Mouse (Mus musculus) liver, embryonic 11.5 days (tissue): Measurements from ENCODE around the gene Dact2. TPM values are rescaled to one million over a fixed set of nuclear protein-coding genes. Genes with fewer than 3 reads are reported as not detected.
A peak's percentile ranks its signal among the peaks of the same experiment; 100 is the strongest.

Experiments used
- ATAC-seq: fragments of 200-750 bp; cut with Nextera tagmentation; replicated peaks from 2 replicates; pipeline ENCODE4 v1.8.0; 2017; ENCODE audit warnings: moderate number of reproducible peaks, mild to moderate bottlenecking, moderate TSS enrichment, moderate library complexity; ENCODE audit not compliant: low FRiP score
- DNase-seq: peaks from one replicate; pipeline ENCODE4 v3.0.0-alpha.2; 2017; ENCODE audit warnings: low spot score
- H3K27ac ChIP-seq: fragments of 300-500 bp; sonication (generic); 2 replicates; pipeline ENCODE4 v1.5.1; 2014; ENCODE audit warnings: mild to moderate bottlenecking, low read depth, low read length, control low read depth
- H3K27me3 ChIP-seq: fragments of 300-500 bp; sonication (generic); replicated peaks from 2 replicates; pipeline ENCODE4 v1.6.1; 2014; ENCODE audit warnings: low read length, mixed read lengths; ENCODE audit not compliant: control insufficient read depth, insufficient read depth
- H3K36me3 ChIP-seq: fragments of 300-500 bp; sonication (generic); 2 replicates; pipeline ENCODE4 v1.6.1; 2014; ENCODE audit warnings: mild to moderate bottlenecking, low read length, moderate library complexity, mixed read lengths; ENCODE audit not compliant: control insufficient read depth, insufficient read depth
- H3K4me1 ChIP-seq: fragments of 300-500 bp; sonication (generic); replicated peaks from 2 replicates; pipeline ENCODE4 v1.6.1; 2014; ENCODE audit warnings: low read length, mixed read lengths; ENCODE audit not compliant: control insufficient read depth, insufficient read depth
- H3K4me2 ChIP-seq: fragments of 300-500 bp; sonication (generic); 2 replicates; pipeline ENCODE4 v1.6.1; 2014; ENCODE audit warnings: mild to moderate bottlenecking, control low read depth, moderate library complexity
- H3K4me3 ChIP-seq: fragments of 300-500 bp; sonication (generic); 2 replicates; pipeline ENCODE4 v1.5.1; 2014; ENCODE audit warnings: low read depth, low read length, control low read depth
- H3K9ac ChIP-seq: fragments of 300-500 bp; sonication (generic); 2 replicates; pipeline ENCODE4 v1.6.1; 2014; ENCODE audit warnings: low read depth, low read length, control low read depth
- H3K9me3 ChIP-seq: fragments of 300-500 bp; sonication (generic); 2 replicates; pipeline ENCODE4 v1.6.1; 2016; ENCODE audit warnings: low read length, inconsistent platforms, mixed read lengths; ENCODE audit not compliant: control insufficient read depth
- WGBS: fragments of 180-500 bp; shearing (Covaris S2); extraction: QIAGEN DNeasy Blood & Tissue Kit; methylation state at CpG from one replicate; pipeline ENCODE4 v1.1.7; 2014; 5-methylcytosine and 5-hydroxymethylcytosine counted together
- polyA plus RNA-seq: library from polyadenylated mRNA; unstranded; fragments of >200 nt; fragmentation: Nextera tagmentation; extraction: Ambion mirVana; gene quantifications from 2 replicates; pipeline ENCODE4 v1.2.1, GENCODE M21; 2014

The Dact2 gene
- polyA plus RNA-seq, 1 experiment from 2014 or later, result 3.0 TPM

GRCm38 (mm10) chr17:14237134-14237533, 33.0 kb upstream of the Dact2 start:
- no peaks in the 10 kb centered on the region for H3K9me3 ChIP-seq
- no peaks in the 10 kb centered on the region for H3K4me1 ChIP-seq
- no peak overlapping the region for H3K4me2 ChIP-seq
- H3K4me3 ChIP-seq, result no peak overlapping the region
- H3K9ac ChIP-seq, result no peak overlapping the region
- whole genome bisulfite sequencing, result 55% methylated on average over 6 of the region's 6 CpGs
- H3K36me3 ChIP-seq, result no peaks in the 10 kb centered on the region
- no peak overlapping the region for H3K27ac ChIP-seq
- DNase-seq, result no peak
- peaks cover 3% of the 10 kb centered on the region; the same call in 1 of the 2 replicates for H3K27me3 ChIP-seq
- no peak for ATAC-seq

DNA sequence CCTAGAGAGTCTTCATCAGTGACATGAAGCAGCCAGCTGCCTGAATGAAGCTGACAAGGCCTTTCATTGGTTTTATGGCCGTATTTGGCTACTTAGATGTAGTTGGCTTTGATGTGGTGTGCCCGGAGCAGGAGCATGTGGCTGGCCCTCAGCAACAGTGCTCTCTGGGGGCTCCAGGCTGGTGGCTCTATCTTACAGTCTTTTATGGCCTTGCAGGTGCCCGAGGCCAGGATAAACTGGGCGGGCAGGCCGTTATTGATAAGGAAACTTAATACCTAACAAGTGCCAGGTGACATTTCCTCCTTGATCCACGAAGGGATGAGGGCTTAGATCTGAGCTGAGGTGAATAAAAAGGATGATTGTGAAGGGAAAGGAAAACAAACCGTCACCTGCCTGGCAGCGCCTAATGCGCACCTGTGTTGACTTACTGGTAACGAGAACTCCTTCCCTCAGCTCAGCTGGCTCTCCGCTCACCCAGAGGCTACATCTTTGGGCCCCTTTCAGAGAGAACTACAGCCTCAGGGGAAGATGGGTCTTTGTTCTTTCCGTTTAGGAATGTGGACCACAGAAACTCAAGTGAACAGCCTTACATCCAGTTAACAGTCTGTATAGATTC, 30.8 kb upstream of the Dact2 start:
- ATAC-seq (no peak), DNase-seq (no peak)
- no peaks in the 10 kb centered on the region for H3K9me3 ChIP-seq
- peaks cover 8% of the 10 kb centered on the region; the same call in 1 of the 2 replicates for H3K27me3 ChIP-seq
- H3K27ac ChIP-seq, result no peak overlapping the region
- no peak overlapping the region for H3K9ac ChIP-seq
- no peaks in the 10 kb centered on the region for H3K36me3 ChIP-seq
- H3K4me3 ChIP-seq, result no peak overlapping the region
- WGBS, result 53% methylated on average over 12 of the region's 12 CpGs
- no peak overlapping the region for H3K4me2 ChIP-seq
- no peaks in the 10 kb centered on the region for H3K4me1 ChIP-seq

DNA sequence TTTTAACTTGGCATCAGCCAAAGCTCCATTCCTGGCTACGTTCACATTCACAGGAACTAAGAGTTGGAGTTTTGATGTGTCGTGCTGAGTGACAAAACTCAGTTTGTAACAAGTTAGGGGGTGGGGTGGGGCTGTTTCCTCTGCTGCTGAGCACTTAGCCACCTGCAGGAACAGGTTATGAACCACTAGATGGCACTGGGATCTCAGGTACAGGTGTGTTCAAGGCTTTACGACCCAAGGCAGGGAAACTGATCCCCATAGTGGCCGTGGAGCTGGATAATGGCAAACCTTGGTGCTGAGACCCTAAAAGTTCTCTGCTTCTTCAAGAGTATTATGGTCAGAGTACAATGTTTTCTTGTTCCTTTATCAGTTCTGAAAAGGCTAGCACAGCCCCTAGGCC, 29.6 kb upstream of the Dact2 start:
- H3K9ac ChIP-seq, result no peak overlapping the region
- no peak overlapping the region for H3K27ac ChIP-seq
- H3K27me3 ChIP-seq, result peaks cover 8% of the 10 kb centered on the region; the same call in 1 of the 2 replicates
- H3K4me3 ChIP-seq, result no peak overlapping the region
- no peaks in the 10 kb centered on the region for H3K36me3 ChIP-seq
- ATAC-seq (no peak), DNase-seq (no peak)
- 37% methylated on average over 4 of the region's 4 CpGs for WGBS
- no peak overlapping the region for H3K4me2 ChIP-seq
- H3K4me1 ChIP-seq, result no peaks in the 10 kb centered on the region
- no peaks in the 10 kb centered on the region for H3K9me3 ChIP-seq

- ATAC-seq, result no peak
- Histone ChIP-seq H3K4me1 (no peaks in the 10 kb centered on the region), H3K27ac (no peak overlapping the region), H3K36me3 (no peaks in the 10 kb centered on the region), H3K9me3 (no peaks in the 10 kb centered on the region), H3K9ac (no peak overlapping the region), H3K4me3 (no peak overlapping the region), H3K27me3 (peaks cover 8% of the 10 kb centered on the region; the same call in 1 of the 2 replicates), H3K4me2 (no peak overlapping the region)
- DNase-seq, result peak; percentile 65
- WGBS, result 58% methylated on average over 3 of the region's 3 CpGs
These were observed 28.5 kb upstream of the Dact2 start for GRCm38 (mm10) chr17:14232629-14233028.

GRCm38 (mm10) chr17:14230698-14231430, 26.8 kb upstream of the Dact2 start:
- Histone ChIP-seq H3K9ac (no peak overlapping the region), H3K4me1 (no peaks in the 10 kb centered on the region), H3K27me3 (peaks cover 8% of the 10 kb centered on the region), H3K4me2 (no peak overlapping the region), H3K36me3 (no peaks in the 10 kb centered on the region), H3K27ac (no peak overlapping the region), H3K9me3 (no peaks in the 10 kb centered on the region), H3K4me3 (no peak overlapping the region)
- WGBS, result 13% methylated on average over 13 of the region's 13 CpGs
- DNase-seq (no peak), ATAC-seq (no peak)

GRCm38 (mm10) chr17:14228381-14228780, 24.3 kb upstream of the Dact2 start:
- peaks cover 5% of the 10 kb centered on the region; the same call in 1 of the 2 replicates for H3K27me3 ChIP-seq
- no peaks in the 10 kb centered on the region for H3K4me1 ChIP-seq
- H3K4me3 ChIP-seq, result no peak overlapping the region
- WGBS, result 75% methylated on average over 4 of the region's 4 CpGs
- H3K4me2 ChIP-seq, result no peak overlapping the region
- H3K36me3 ChIP-seq, result no peaks in the 10 kb centered on the region
- H3K9me3 ChIP-seq, result no peaks in the 10 kb centered on the region
- DNase-seq, result no peak
- no peak for ATAC-seq
- H3K27ac ChIP-seq, result no peak overlapping the region
- no peak overlapping the region for H3K9ac ChIP-seq

DNA sequence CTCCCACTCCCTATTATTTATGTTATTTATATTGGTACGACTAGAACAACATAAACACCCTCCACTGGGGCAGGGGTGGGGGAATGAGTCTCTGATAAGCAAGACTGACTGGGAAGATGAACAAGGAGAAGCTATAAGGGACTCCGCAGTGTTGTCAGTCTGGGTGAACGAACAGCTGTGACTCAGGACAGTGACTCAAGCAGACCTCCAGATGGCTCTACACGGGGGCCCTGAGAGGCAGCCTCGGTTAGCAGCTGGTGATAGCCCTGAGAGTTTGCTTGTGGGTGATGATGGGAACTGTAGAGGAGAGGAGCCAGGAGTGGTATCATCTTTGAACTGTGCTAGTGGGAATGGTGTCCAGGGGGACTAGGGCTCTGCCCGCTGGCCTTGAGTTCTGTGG, 23.5 kb upstream of the Dact2 start:
- ATAC-seq, result no peak
- no peak overlapping the region for H3K4me2 ChIP-seq

GRCm38 (mm10) chr17:14226778-14227177, 22.7 kb upstream of the Dact2 start:
- ATAC-seq (no peak), DNase-seq (no peak)
- no peak overlapping the region for H3K4me2 ChIP-seq
- H3K9me3 ChIP-seq, result no peaks in the 10 kb centered on the region
- no peaks in the 10 kb centered on the region for H3K36me3 ChIP-seq
- no peak overlapping the region for H3K9ac ChIP-seq
- no peaks in the 10 kb centered on the region for H3K4me1 ChIP-seq
- no peak overlapping the region for H3K27ac ChIP-seq
- WGBS, result 21% methylated on average over 4 of the region's 4 CpGs
- no peak overlapping the region for H3K4me3 ChIP-seq
- H3K27me3 ChIP-seq, result peaks cover 5% of the 10 kb centered on the region; the same call in 1 of the 2 replicates

More for the DNA sequence above, 23.5 kb upstream of the Dact2 start:
- DNase-seq, result no peak
- WGBS, result 26% methylated on average over 6 of the region's 6 CpGs
- no peaks in the 10 kb centered on the region for H3K9me3 ChIP-seq
- H3K36me3 ChIP-seq, result no peaks in the 10 kb centered on the region
- no peak overlapping the region for H3K9ac ChIP-seq
- H3K27me3 ChIP-seq, result peaks cover 5% of the 10 kb centered on the region; the same call in 1 of the 2 replicates
- no peak overlapping the region for H3K27ac ChIP-seq
- no peaks in the 10 kb centered on the region for H3K4me1 ChIP-seq
- H3K4me3 ChIP-seq, result no peak overlapping the region
